Mouse (Mus musculus) right cerebral cortex, postnatal 10 days (tissue): ENCODE measurements at regions not wholly inside any gene's neighbourhood (a gene's known extent, or its start where the extent isn't known, plus 50 kb on each side); places are given as distances from the start of the nearest gene placed in this dataset.

Experiments used
- DNase-seq, 2 experiments: peaks; one replicate each; pipeline ENCODE4 v3.0.0; 2021; ENCODE audit warnings: low spot score in 2 of 2

GRCm38 (mm10) chr8:67018242-67018641 lies 158.2 kb downstream of the Naf1 start:
- no peak for DNase-seq

GRCm38 (mm10) chr8:67032856-67033255 lies 172.8 kb downstream of the Naf1 start:
- no peak for DNase-seq

- DNase-seq = peak; percentile 22 to 27
Measured at GRCm38 (mm10) chr8:67061506-67061905, 201.5 kb downstream of the Naf1 start.

GRCm38 (mm10) chr8:67068036-67068721 lies 208.2 kb downstream of the Naf1 start:
- no peak for DNase-seq

- DNase-seq = no peak
Measured at GRCm38 (mm10) chr8:67086215-67087010, 226.4 kb downstream of the Naf1 start.
